Mouse (Mus musculus): Measurements from ENCODE around the gene Pde10a.

DNA sequence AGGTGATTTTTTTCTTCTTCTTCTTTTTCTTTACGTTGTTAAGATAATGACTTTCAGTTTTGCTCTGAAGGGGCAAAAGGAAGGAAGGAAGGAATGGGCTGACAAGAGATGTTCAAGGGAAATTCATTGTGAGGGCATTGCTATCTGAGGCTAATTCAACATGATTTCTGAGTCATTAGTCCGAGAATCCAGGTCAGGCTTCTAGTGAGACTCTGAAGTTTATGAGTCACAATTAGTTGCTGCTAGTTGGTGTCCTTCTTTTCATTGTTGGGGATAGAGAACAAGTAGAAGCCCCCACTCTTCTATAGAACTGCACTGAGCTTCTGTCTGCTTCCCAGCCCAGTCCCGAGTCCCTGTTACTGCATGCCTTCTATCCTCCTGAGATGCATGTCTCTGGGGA, 116.3 kb downstream of the Pde10a start:
- TF ChIP-seq CTCF (IDR thresholded peaks at IDR 0.05): no peak
- TF ChIP-seq POLR2A (IDR thresholded peaks at IDR 0.05; ENCODE audit: insufficient read depth, low read depth, low read length): no peak
- TF ChIP-seq EP300 (IDR thresholded peaks at IDR 0.05; ENCODE audit: insufficient read depth, low read depth, low read length): no peak
